Mouse (Mus musculus) neural tube, embryonic 10.5 days (tissue): ENCODE results near the gene Chia1.
"Not testable (repeated sequence)": the region's sequence is repeated elsewhere in the genome, so short reads cannot be mapped to it uniquely, and the experiment has no call there.

Experiments used
- DNase-seq: peaks from one replicate; pipeline ENCODE4 v3.0.0-alpha.2; 2017; ENCODE audit warnings: low spot score; ENCODE audit errors: extremely low spot score

Chia1 gene

GRCm38 (mm10) chr3:106112929-106113328 is at the start of gene Chia1:
Gene Chia1 (plus strand): TSS chr3:106113229.
- DNase-seq = no peak

DNA sequence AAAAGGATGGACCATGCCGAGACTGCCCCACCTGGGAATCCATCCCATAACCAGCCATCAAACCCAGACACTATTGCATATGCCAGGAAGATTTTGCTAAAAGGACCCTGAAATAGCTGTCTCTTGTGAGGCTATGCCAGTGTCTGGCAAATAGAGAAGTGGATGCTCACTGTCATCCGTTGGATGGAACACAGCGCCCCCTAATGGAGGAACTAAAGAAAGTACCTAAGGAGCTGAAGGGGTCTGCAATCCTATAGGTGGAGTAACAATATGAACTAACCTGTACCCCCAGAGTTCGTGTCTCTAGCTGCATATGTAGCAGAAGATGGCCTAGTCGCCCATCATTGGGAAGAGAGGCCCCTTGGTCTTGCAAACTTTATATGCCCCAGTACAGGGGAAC is 45.3 kb upstream of the Chia1 start:
- not testable (repeated sequence) for DNase-seq

DNA sequence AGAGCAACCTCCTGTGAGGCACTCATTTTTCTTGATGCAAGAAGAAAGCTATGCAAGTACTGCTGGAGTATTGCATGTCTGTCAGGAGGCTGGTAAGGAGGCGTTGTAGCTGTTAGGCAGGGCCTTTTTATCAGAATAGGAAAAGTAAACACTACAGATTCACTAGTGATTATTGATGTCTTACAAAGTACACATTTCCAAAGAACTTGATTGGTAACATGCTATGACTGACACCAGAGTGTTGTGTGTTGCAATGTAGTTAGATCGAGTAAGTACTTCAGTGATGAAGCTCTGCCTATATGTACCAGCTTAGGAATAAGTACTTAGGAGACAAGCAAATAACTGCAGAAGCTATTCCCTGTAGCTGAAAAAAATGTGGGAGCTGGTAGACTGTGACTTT is 42.0 kb upstream of the Chia1 start:
- no peak for DNase-seq

DNA sequence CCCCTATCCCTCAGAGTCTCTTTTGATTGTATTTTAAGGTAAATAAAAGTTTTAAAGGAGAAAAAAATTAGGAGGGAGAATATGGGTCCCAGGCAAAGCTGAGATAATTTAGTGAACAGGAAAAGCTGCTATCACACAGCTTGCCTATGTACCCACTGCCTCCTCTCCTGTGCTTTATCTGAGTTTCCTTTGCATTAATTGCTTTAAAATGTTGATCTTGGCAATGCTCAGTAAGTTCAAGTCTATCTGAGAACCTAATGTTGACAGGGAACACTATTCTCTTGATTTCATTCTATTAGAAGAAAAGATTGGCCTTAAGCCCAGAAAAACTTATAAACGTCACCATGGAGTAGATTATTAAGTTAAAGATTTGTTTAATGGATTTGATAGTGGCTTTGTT is 38.2 kb upstream of the Chia1 start:
- DNase-seq = no peak

DNA sequence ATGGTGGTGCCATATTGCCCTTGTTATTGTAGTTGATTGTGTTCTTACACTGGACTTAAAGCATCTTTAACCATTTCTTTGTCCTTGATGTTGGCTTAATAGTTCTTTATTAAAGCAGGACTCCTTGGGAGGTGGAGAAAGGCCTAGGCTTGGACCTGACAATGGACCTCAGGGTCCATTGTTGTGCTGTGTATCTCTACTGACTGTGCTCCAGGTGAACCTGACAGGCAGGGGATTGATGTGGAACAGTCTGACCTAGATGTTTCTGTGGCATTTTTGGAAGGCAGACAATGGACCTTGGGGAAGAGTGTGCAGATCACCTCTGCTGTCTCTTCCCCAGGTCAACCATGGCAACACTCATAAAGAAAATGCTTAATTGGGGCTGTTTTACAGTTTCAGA is 14.0 kb downstream of the Chia1 start:
- DNase-seq = no peak

- DNase-seq = no peak
Measured at GRCm38 (mm10) chr3:106128807-106129493, 15.9 kb downstream of the Chia1 start.

GRCm38 (mm10) chr3:106131690-106132089 is 18.7 kb downstream of the Chia1 start:
- no peak for DNase-seq

DNA sequence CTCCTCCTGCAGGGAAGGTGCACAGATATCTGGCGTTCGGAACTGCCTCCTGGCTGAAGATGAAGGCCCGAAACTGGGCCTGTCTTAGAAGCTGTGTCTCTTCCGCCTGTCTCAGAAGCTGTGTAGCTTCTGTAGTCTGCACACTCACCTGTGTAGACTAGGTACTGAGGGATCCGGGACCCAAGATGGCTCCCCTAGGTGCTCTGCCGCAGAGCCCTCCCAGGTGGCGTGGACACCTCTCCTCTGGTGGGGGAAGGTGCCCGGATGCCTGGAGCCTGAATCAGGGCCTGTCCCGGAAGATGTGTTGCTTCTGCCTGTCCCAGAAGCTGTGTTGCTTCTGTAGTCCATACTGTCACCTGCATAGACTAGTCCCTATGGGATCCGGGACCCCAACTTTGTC is 31.1 kb downstream of the Chia1 start:
- no peak for DNase-seq

GRCm38 (mm10) chr3:106154413-106154812 is 41.4 kb downstream of the Chia1 start:
- DNase-seq = no peak

DNA sequence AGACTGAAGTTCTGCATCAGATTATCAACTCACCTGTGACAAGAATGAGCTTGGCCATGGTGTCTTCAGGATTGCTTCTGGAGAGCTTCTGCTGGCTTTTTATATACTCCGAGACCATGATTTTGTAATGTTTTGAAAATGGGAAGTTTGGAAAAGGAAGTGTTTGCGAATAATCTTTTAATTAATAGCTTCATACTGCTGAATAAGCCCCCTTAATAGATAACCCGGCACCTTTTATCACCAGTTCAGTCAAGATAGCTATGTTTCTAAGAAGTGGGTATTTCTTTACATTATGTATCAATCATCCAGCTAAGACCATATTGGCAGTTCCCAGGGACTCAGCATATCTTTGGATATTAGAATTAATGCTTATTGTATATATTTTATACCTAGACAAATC is 54.4 kb downstream of the Chia1 start, which contains the start of gene Chil3:
TSS of gene Chil3 (minus strand) at position 101 of the 400 bp plus-strand sequence.
- DNase-seq = no peak

DNA sequence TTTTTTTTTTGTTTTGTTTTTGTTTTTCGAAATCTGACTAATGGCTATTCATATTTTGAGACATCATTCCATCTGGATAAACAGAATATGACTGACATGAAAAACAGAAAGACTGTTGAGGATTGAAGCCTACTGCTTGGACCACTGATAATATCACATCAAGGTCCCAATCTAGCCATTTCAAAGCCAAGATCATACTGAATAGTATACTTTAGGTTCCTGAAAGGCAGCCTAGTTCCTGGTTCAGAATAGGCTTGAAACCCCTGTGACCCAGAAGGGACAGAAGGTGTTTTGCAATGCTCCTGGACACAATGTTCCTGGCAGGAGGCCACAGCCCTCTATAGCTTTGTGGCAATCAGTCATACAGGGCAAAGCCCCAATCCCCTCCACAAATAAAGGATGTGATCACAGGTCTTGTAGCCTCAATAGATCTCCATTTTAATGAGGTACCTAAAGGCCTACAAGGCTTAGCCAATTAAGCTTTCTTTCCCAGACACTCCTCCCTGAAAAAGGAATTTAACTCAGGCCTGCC is 57.6 kb downstream of the Chia1 start:
- DNase-seq = no peak

DNA sequence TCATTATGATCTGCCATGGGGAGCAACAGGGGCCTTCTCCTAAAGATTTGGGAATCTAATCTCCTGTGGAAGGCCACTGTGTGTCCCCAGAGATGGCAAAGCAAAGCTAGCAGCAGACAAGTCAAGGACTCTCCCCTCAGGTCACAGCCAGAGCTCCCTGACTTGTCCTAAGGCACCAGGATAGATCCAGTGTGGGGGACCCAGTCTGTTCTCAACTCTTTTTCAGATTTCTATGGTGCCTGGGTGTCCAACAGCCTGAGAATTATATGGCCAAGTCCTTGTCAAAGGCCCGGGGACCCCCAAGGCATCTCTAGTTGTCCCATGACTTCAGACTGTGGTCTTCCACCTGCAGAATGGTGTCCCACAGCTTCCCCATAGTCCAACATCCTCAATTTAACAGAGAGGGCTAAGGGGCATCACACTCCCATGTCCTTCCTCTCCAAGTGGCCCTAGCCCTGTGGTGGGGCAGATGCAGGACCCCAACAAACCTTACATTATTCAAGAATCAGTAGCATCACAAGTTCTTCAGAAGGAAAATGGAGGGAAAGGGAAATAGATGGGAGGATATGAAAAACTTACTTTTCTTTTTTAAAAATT is 58.2 kb downstream of the Chia1 start:
- DNase-seq = no peak

DNA sequence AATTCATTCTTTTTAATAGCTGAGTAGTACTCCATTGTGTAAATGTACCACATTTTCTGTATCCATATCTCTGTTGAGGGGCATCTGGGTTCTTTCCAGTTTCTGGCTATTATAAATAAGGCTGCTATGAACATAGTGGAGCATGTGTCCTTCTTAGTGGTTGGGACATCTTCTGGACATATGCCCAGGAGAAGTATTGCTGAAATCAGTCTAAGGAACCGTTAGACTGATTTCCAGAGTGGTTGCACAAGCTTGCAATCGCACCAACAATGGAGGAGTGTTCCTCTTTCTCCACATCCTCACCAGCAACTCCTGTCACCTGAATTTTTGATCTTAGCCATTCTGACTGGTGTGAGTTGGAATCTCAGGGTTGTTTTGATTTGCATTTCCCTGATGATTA is 59.5 kb downstream of the Chia1 start:
- not testable (repeated sequence) for DNase-seq

- not testable (repeated sequence) for DNase-seq
Measured at GRCm38 (mm10) chr3:106174971-106175370, 61.9 kb downstream of the Chia1 start.

DNA sequence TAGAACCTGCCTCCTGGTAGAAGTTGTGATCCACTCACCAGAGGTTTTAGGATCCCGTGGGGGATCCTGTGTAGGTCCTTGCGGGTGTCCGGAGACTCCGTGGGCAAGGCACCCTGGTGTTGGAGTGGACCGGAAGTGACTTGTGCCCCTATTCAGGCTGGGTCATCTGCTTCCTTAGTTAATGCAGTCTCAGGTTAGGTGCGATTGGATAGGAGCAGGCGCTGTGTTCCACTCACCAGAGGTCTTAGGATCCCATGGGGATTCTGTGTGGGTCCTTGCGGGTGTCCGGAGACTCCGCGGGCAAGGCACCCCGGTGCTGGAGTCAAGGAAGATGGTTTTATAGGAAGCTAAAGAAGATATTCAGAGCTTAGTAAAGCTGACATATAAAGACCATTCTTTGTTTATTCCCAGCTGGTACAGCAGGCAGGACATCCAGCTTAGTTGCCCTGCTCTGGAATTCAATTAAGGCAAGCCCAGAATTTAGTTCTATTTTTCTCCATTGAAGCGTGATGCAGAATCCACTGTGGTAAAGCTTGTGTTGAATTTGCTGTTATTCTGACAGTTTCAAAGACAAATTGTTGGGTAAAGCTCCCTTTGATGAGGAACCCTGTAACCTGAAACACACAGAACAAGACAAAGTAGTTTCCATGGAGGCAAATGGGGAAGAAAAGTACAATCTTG is 64.6 kb downstream of the Chia1 start:
- DNase-seq = no peak
